Mouse (Mus musculus) regulatory T cell (primary cell): ENCODE results near the gene Myo18b.

Experiments
- in situ Hi-C: fragments of 300-600 bp; cut with MboI, MseI; formaldehyde crosslinking; loops from one replicate; pipeline ENCODE4 v1.15.1; 2025; ENCODE audit warnings: high pct_unique_total_duplicates

The Myo18b gene

GRCm38 (mm10) chr5:112895674-112896654 lies at the start of gene Myo18b:
Myo18b (minus strand) TSS chr5:112896362.
- in situ Hi-C loops, result no loop called here

- in situ Hi-C loops, result no loop called here
These were observed 49.8 kb upstream of the Myo18b start for GRCm38 (mm10) chr5:112945925-112946324.

DNA sequence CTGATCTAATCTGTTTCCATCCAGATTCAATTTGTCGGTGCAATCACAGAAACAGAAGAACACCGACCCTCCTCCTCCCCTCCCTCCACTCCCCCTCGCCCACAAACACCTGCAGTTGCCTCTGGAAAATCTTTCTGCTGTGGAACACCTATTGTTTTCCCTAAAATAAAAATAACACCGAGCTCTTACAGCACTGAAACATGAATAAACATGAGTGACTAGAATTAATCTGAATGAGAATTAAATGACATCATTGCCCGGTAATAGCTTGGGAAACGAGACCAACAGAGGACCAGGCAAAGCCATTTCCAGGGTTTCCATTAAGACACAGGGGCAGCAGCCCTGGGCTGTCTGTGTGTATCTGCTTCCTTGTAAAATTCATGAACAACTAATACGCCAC lies 46.1 kb upstream of the Myo18b start:
- in situ Hi-C loops, result no loop called here

DNA sequence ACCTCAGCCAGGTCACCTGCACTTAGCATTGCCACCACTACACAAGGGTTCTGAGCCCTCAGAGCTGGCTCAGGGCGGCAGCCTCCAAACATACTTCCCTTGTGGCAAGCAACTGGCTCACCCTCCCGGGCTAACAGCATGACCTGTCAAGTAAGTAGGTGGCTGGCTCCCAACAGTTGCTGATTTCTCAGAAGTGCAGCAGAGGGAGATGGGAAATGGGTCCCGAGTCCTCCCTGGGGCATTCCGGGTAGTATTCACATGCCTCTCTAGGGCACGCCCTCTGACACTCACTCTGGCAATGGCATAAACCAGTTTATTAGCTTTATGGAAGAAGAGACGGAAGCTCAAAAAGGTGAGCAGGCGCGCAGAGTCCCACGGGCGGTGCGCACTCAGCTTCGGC lies 44.8 kb upstream of the Myo18b start:
- in situ Hi-C loops, result no loop called here

- in situ Hi-C loops, result no loop called here
These were observed 40.5 kb upstream of the Myo18b start for GRCm38 (mm10) chr5:112936632-112937031.

GRCm38 (mm10) chr5:112935436-112935835 lies 39.3 kb upstream of the Myo18b start:
- in situ Hi-C loops, result no loop called here

GRCm38 (mm10) chr5:112932878-112933567 lies 36.9 kb upstream of the Myo18b start:
- in situ Hi-C loops, result no loop called here

- in situ Hi-C loops, result no loop called here
These were observed 35.7 kb upstream of the Myo18b start for GRCm38 (mm10) chr5:112931901-112932300.

GRCm38 (mm10) chr5:112928201-112928881 lies 32.2 kb upstream of the Myo18b start:
- in situ Hi-C loops, result no loop called here

DNA sequence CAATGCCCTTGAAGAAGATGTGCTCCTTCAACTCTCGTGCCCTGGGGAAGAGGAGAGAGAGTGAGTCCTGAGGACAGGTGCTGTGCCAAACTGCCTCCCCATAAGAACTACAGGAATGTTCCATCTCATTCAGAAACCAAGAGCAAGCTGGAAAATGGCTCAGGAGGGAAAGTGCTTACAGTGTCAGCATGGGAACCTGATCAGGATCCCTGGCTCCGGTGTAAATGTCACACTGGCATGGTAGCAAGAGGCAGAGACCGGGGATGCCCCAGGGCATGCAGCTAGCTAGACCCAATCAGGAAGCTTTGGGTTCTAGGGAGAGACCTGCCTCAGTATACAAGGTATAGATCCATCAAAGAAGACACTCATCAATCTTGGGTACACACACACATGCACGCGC lies 29.3 kb upstream of the Myo18b start:
- in situ Hi-C loops, result no loop called here

DNA sequence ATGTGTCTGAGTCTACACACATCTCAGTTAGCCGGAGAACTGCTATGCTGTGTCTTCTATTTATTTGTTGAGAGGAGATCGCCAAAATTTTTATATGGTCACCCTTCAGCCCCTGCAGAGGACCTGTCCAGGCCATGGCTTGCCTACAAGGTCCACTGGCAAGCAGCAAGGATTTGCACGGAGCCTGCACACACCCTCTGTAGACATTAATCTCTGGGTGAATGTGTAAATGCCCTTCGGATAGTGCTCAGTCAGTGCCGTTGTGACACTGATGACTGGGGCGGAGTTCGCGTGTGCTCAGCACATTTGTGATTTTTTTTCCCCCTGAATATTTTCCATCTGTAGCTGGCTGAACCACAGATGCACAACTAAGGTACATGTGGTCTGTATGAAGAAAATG lies 28.6 kb upstream of the Myo18b start:
- in situ Hi-C loops, result no loop called here

DNA sequence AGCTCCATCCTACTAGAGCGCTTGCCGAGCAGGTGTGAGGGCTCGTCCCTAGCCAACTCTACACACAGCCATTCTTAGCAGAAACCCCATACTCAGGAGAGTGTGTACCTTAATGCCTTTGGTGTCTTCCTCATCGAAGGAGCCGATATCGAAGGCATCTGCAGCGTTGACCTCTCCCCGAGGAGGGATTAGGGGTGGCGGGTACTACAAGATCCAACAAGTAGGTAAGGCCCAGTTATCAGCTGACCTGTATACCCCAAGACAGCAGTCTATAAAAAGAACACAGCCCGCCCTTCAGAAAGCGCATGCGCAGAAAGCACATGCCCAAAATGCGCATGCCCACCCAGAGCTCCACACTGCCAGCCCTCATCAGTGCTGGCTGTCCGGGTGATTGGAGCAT lies 27.7 kb upstream of the Myo18b start:
- in situ Hi-C loops, result no loop called here

GRCm38 (mm10) chr5:112921914-112922313 lies 25.8 kb upstream of the Myo18b start:
- in situ Hi-C loops, result no loop called here

DNA sequence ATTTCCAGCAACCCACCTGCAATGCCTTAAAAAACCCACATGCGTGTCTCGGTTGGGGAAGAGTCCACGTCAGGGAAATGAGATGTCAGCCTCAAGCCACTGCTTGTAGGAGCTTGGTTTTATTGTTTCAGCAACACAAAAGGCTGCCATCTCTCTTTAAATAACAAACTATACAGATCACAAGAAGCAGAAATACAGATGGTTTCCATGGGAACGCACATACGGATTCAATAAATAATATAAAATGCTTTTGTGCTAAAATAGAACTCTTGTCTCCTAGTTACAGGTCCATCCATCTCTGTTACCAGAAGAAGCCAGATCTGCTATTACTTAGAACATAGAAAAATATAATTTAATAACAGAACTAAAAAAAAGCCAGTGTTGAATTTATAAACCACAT lies 14.2 kb upstream of the Myo18b start:
- in situ Hi-C loops, result no loop called here

DNA sequence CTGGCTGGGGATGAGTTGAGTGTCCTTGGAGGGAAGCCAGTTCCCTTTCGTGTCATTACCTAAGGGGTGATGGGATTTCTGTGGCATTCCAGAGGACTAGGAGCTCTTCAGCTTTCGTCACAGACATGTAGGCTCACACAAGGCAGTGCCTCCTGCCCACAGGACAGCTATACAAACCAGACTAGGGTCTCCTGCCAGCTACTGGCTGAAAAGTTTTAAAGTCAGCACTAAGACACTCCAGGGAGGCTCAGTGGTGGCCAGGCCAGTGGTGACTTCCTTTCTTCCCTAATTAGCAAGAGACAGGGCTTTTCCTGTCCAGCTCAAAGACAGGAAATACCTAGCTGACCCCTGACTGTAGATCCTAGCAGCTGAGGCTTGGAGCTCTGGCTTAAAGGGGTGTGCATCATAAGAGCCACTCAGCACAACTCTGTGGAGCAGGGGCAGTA lies 12.0 kb upstream of the Myo18b start:
- in situ Hi-C loops, result no loop called here

DNA sequence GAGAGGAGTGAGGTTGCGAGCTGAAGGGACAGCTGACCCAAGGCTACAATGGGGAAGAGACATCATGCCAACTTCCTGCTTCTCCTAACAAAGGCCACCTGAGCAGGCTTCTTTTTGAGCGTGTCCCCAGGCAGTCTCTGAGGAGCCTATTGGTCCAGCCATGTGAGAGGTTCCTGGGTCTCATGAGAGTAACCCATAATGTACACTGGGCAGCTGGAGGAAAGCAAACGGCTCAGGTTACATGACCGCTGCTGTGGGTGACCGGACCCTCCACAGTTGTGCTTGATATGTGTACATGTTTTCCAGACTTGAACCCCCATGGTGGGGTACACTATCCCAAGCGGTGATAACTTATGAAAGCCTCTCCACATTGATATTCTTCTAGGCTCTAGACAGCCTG lies 11.3 kb upstream of the Myo18b start:
- in situ Hi-C loops, result no loop called here

DNA sequence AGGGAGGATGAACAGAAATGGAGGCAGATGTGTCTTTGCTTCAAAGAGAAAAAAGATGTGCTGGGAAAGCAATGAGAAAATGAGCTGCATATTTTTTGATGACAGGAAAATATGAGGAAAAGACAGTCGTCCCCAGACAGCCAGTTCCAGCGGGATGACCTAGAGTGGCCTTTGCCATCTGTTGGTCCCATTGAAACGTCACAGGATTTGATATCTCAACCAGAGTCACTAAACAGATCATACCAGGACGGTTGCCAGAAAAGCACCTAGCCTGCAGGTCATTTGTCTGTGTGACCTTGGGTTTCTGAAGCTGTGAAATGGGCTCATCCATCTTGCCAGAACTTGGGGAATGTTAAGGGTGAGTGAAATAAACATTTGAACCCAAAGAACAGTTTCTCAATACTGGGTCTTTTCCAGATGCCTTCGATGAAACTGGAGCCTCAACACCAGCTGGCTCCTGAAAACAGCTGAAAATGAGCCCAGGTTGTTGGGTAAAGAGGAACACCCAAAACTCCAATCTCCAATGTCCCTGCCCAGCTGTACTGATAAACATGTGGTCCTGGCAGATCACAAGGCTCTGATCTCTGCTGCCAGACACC lies 2.6 kb downstream of the Myo18b start:
- in situ Hi-C loops, result no loop called here

DNA sequence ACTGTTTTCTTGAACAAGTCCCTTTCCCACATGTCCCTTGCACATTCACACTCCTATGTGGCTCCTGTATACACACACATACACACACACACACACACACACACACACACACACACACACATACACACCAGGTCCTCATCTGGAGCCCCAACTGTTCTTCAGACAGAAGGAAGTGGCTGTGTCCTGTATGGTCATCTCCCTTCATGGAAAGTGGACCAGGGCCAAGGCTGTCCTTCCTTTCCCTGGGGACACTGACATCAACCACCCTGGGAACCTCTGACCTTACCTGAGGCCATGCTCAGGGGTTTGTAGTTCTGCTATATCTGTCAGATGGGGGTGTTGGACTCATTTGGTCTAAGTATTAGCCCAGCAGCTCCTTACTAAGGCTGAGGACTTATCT lies 3.8 kb downstream of the Myo18b start:
- in situ Hi-C loops, result no loop called here

DNA sequence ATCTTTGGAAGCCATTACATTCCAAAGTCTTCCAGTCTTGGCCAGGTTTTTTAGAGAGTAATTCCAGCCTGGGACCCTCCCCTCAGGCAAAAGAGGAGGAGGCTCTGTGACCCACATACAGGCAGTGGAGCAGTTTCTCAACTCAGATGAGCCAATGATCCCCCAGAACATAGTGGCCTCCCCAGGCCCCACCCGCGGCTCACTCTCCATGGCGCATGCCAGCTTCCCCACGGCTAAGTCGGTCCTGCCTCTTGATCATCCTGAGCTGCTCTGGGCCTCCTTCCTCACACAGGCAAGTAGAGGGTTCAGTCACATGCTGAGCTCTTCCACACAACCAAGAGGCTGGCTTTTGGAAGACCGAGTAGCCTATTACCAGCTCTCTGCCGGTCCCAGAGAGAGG lies 7.5 kb downstream of the Myo18b start:
- in situ Hi-C loops, result loop anchor here (10.0 kb wide), 2 partner anchors 276 to 664 kb away; no protein-coding TSS in a partner anchor

DNA sequence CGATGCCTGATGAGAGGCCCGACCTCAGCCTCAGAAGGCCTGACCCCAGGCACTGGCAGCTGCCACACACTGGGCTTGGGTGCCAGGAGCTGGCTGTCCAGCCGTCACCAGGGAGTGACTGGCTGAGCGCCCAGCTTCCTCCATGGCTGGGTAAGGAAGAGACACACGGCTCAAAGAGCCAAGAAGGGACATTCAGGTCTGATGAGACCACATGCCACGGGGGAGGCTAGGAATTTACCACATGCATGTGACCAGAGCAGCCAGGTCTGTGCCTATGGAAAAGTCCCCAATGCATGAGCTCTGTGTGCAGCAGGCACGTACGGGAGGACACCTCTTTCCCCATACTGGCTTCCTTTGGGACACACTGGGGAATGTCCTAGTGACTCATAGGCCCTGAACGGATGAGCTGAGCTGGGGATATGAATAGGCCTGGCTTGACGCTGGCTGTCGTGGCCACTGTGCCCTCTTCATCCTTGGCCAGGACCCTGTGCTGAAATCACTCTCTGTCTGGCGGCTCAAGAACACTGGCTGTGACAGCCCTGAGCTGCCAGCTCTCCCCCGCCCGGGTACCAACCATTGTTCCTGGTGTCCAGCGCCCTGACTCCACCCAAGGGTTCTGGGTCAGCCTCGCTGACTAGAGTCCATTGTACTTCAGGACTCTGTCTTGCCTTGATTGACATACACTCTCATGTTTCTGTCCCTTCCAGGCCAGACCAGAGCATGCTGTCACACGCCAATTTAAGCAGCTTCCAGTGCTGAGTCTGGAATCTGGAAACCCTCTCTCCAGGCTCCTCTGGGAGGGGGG lies 9.3 kb downstream of the Myo18b start:
- in situ Hi-C loops, result loop anchor here (10.0 kb wide), 2 partner anchors 278 to 662 kb away; no protein-coding TSS in a partner anchor
